Mouse (Mus musculus) limb, embryonic 10.5 days (tissue): Measurements from ENCODE around the gene Arhgef17. TPM values are rescaled to one million over a fixed set of nuclear protein-coding genes. Genes with fewer than 3 reads are reported as not detected.

Experiments used
- DNase-seq: peaks from one replicate; pipeline ENCODE4 v3.0.0-alpha.2; 2017; ENCODE audit warnings: low spot score
- H3K27ac ChIP-seq: fragments of 300-500 bp; sonication (generic); 2 replicates; pipeline ENCODE4 v1.5.1; 2016; ENCODE audit warnings: mild to moderate bottlenecking
- H3K27me3 ChIP-seq: fragments of 300-500 bp; sonication (generic); 2 replicates; pipeline ENCODE4 v1.6.1; 2016; ENCODE audit warnings: low read depth, mild to moderate bottlenecking; ENCODE audit not compliant: poor library complexity, severe bottlenecking
- H3K36me3 ChIP-seq: fragments of 300-500 bp; sonication (generic); 2 replicates; pipeline ENCODE4 v1.6.1; 2016; ENCODE audit warnings: mild to moderate bottlenecking, moderate library complexity
- H3K4me1 ChIP-seq: fragments of 300-500 bp; sonication (generic); 2 replicates; pipeline ENCODE4 v1.6.1; 2016
- H3K4me3 ChIP-seq: fragments of 300-500 bp; sonication (generic); 2 replicates; pipeline ENCODE4 v1.5.1; 2016; ENCODE audit warnings: mild to moderate bottlenecking, moderate library complexity
- H3K9me3 ChIP-seq: fragments of 300-500 bp; sonication (generic); replicated peaks from 2 replicates; pipeline ENCODE4 v1.6.1; 2016; ENCODE audit warnings: mild to moderate bottlenecking
- WGBS: fragments of 180-500 bp; shearing (Covaris S2); methylation state at CpG from one replicate; pipeline ENCODE4 v1.1.7; 2016; 5-methylcytosine and 5-hydroxymethylcytosine counted together
- polyA plus RNA-seq: library from polyadenylated mRNA; unstranded; fragments of >200 nt; fragmentation: Nextera tagmentation; extraction: Ambion mirVana; gene quantifications from 2 replicates; pipeline ENCODE4 v1.2.1, GENCODE M21; 2016

Arhgef17 gene
- polyA plus RNA-seq, 1 experiment from 2014 or later: 11.0 TPM

GRCm38 (mm10) chr7:100845026-100845400 is 86.9 kb downstream of the Arhgef17 start:
- Histone ChIP-seq H3K4me3 (no peak overlapping the region), H3K27ac (peak overlapping the region; percentile 56)

GRCm38 (mm10) chr7:100844385-100845025 is 87.4 kb downstream of the Arhgef17 start:
- Histone ChIP-seq H3K4me3 (no peak overlapping the region), H3K27me3 (no peaks in the 10 kb centered on the region), H3K4me1 (peaks cover 33% of the 10 kb centered on the region), H3K9me3 (no peaks in the 10 kb centered on the region), H3K27ac (peak overlapping the region; percentile 56), H3K36me3 (peaks cover 51% of the 10 kb centered on the region)
- 85% methylated on average over 2 of the region's 2 CpGs for WGBS
- DNase-seq: no peak

More at GRCm38 (mm10) chr7:100845026-100845400, 86.9 kb downstream of the Arhgef17 start:
- no peak for DNase-seq
- Histone ChIP-seq H3K27me3 (no peaks in the 10 kb centered on the region), H3K4me1 (peaks cover 33% of the 10 kb centered on the region), H3K36me3 (peaks cover 51% of the 10 kb centered on the region), H3K9me3 (no peaks in the 10 kb centered on the region)

GRCm38 (mm10) chr7:100843866-100844265 is 88.0 kb downstream of the Arhgef17 start:
- 0 out of 2 replicates have a peak overlapping the region, but pooled peaks have one; percentile 56 for H3K27ac ChIP-seq
- H3K36me3 ChIP-seq: peaks cover 46% of the 10 kb centered on the region
- H3K27me3 ChIP-seq: no peaks in the 10 kb centered on the region
- H3K4me3 ChIP-seq: no peak overlapping the region
- peaks cover 33% of the 10 kb centered on the region for H3K4me1 ChIP-seq
- no peak for DNase-seq
- H3K9me3 ChIP-seq: no peaks in the 10 kb centered on the region
- 90% methylated on average over 2 of the region's 2 CpGs for WGBS

GRCm38 (mm10) chr7:100842175-100842574 is 89.7 kb downstream of the Arhgef17 start:
- Histone ChIP-seq H3K27ac (no peak overlapping the region), H3K27me3 (no peaks in the 10 kb centered on the region), H3K4me1 (peaks cover 29% of the 10 kb centered on the region), H3K36me3 (peaks cover 47% of the 10 kb centered on the region), H3K4me3 (no peak overlapping the region), H3K9me3 (no peaks in the 10 kb centered on the region)
- WGBS: 97% methylated on average over 5 of the region's 5 CpGs
- DNase-seq: no peak

- H3K4me1 ChIP-seq: peaks cover 26% of the 10 kb centered on the region
- 94% methylated on average over 6 of the region's 6 CpGs for WGBS
- H3K27ac ChIP-seq: no peak overlapping the region
- no peak for DNase-seq
- peaks cover 47% of the 10 kb centered on the region for H3K36me3 ChIP-seq
- H3K9me3 ChIP-seq: no peaks in the 10 kb centered on the region
- H3K27me3 ChIP-seq: no peaks in the 10 kb centered on the region
- no peak overlapping the region for H3K4me3 ChIP-seq
Observed at GRCm38 (mm10) chr7:100841608-100842007, 90.3 kb downstream of the Arhgef17 start.

GRCm38 (mm10) chr7:100840906-100841305 is 91.0 kb downstream of the Arhgef17 start:
- Histone ChIP-seq H3K4me1 (peaks cover 19% of the 10 kb centered on the region), H3K27ac (no peak overlapping the region), H3K4me3 (no peak overlapping the region), H3K9me3 (no peaks in the 10 kb centered on the region), H3K36me3 (peaks cover 54% of the 10 kb centered on the region), H3K27me3 (no peaks in the 10 kb centered on the region)
- no peak for DNase-seq
- WGBS: 100% methylated on average over 1 of the region's 1 CpGs

GRCm38 (mm10) chr7:100839632-100840402 is 92.1 kb downstream of the Arhgef17 start:
- Histone ChIP-seq H3K9me3 (no peaks in the 10 kb centered on the region), H3K27ac (no peak overlapping the region), H3K27me3 (no peaks in the 10 kb centered on the region), H3K36me3 (peaks cover 65% of the 10 kb centered on the region), H3K4me1 (peaks cover 8% of the 10 kb centered on the region), H3K4me3 (no peak overlapping the region)
- DNase-seq: no peak
- WGBS: 95% methylated on average over 6 of the region's 6 CpGs

GRCm38 (mm10) chr7:100837701-100838100 is 94.2 kb downstream of the Arhgef17 start:
- no peaks in the 10 kb centered on the region for H3K27me3 ChIP-seq
- 78% methylated on average over 1 of the region's 1 CpGs for WGBS
- no peak overlapping the region for H3K27ac ChIP-seq
- peaks cover 77% of the 10 kb centered on the region for H3K36me3 ChIP-seq
- H3K4me3 ChIP-seq: no peak overlapping the region
- H3K4me1 ChIP-seq: 0 out of 2 replicates have a peak, but pooled peaks cover 3% of the 10 kb centered on the region
- no peak for DNase-seq
- no peaks in the 10 kb centered on the region for H3K9me3 ChIP-seq

GRCm38 (mm10) chr7:100836657-100837056 is 95.2 kb downstream of the Arhgef17 start:
- H3K4me1 ChIP-seq: 0 out of 2 replicates have a peak, but pooled peaks cover 3% of the 10 kb centered on the region
- H3K27me3 ChIP-seq: no peaks in the 10 kb centered on the region
- DNase-seq: no peak
- WGBS: 89% methylated on average over 10 of the region's 10 CpGs
- no peaks in the 10 kb centered on the region for H3K9me3 ChIP-seq
- H3K27ac ChIP-seq: no peak overlapping the region
- peaks cover 70% of the 10 kb centered on the region for H3K36me3 ChIP-seq
- no peak overlapping the region for H3K4me3 ChIP-seq

- no peaks in the 10 kb centered on the region for H3K9me3 ChIP-seq
- H3K27me3 ChIP-seq: no peaks in the 10 kb centered on the region
- no peak overlapping the region for H3K27ac ChIP-seq
- H3K4me3 ChIP-seq: no peak overlapping the region
- H3K36me3 ChIP-seq: peaks cover 75% of the 10 kb centered on the region
- DNase-seq: no peak
- H3K4me1 ChIP-seq: 0 out of 2 replicates have a peak, but pooled peaks cover 3% of the 10 kb centered on the region
- WGBS: 87% methylated on average over 6 of the region's 6 CpGs
Observed at GRCm38 (mm10) chr7:100835711-100836110, 96.2 kb downstream of the Arhgef17 start.

- H3K36me3 ChIP-seq: peaks cover 75% of the 10 kb centered on the region
- H3K4me1 ChIP-seq: 0 out of 2 replicates have a peak, but pooled peaks cover 3% of the 10 kb centered on the region
- no peaks in the 10 kb centered on the region for H3K9me3 ChIP-seq
- DNase-seq: no peak
- no peaks in the 10 kb centered on the region for H3K27me3 ChIP-seq
- 90% methylated on average over 7 of the region's 7 CpGs for WGBS
- H3K27ac ChIP-seq: no peak overlapping the region
- H3K4me3 ChIP-seq: no peak overlapping the region
Observed at GRCm38 (mm10) chr7:100835168-100835567, 96.7 kb downstream of the Arhgef17 start.

- Histone ChIP-seq H3K4me1 (0 out of 2 replicates have a peak, but pooled peaks cover 3% of the 10 kb centered on the region), H3K27me3 (no peaks in the 10 kb centered on the region), H3K27ac (no peak overlapping the region), H3K4me3 (no peak overlapping the region), H3K9me3 (no peaks in the 10 kb centered on the region), H3K36me3 (peaks cover 70% of the 10 kb centered on the region)
- no peak for DNase-seq
- 85% methylated on average over 1 of the region's 1 CpGs for WGBS
Observed at GRCm38 (mm10) chr7:100833859-100834258, 98.0 kb downstream of the Arhgef17 start.

- H3K4me1 ChIP-seq: no peaks in the 10 kb centered on the region
- WGBS: 88% methylated on average over 2 of the region's 2 CpGs
- no peak overlapping the region for H3K27ac ChIP-seq
- no peaks in the 10 kb centered on the region for H3K27me3 ChIP-seq
- peaks cover 57% of the 10 kb centered on the region for H3K36me3 ChIP-seq
- H3K4me3 ChIP-seq: no peak overlapping the region
- no peak for DNase-seq
- H3K9me3 ChIP-seq: no peaks in the 10 kb centered on the region
Observed at GRCm38 (mm10) chr7:100828549-100828948, 103.4 kb downstream of the Arhgef17 start.
